ENCODE assay signal across 10 mouse cellular contexts in the genomic region with DNA sequence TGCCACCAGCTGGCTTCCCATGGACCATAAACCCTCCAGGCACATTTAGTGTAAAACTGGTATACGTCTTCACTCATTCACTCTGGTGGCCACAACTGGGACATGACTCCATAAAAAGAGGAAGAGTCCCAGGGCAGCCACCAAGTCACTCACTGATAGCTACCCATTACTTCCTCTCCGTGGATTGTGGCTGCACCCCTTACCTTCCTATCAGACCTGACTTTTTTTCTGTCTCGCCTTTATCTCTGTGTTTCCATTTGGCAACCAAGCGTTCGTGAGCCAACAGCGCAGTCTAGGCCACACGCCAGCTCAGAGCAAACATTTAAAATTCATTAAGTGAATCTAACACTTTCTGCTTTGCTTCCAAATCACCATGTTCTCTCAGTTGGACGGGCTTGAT. TPM values are rescaled to one million over a fixed set of nuclear protein-coding genes. Genes with fewer than 3 reads are reported as not detected.
DNase-seq lines count a peak whose midpoint lies in the region; ATAC-seq and TF ChIP-seq lines count a peak whose summit lies in the region.
"Had no signal": no experiment of that assay in that cellular context is flagged by ENCODE, and none has a peak within 500 bp of the region (broad histone marks: within the 10 kb centered on the region; RNA-seq: fewer than 3 reads in every experiment).

No protein-coding gene starts in this region.

- no peaks in the 10 kb centered on the region for H3K4me1 ChIP-seq in heart, embryonic 12.5 days (replicated peaks)
- H3K4me1 ChIP-seq in heart, embryonic 10.5 days: no peaks in the 10 kb centered on the region; the same call in 1 of the 2 replicates
- peaks cover 12% of the 10 kb centered on the region for H3K4me1 ChIP-seq in liver, adult 2 months (ENCODE audit: control insufficient read depth, insufficient read depth, low read length)
- H3K4me1 ChIP-seq: forebrain, embryonic 12.5 days had no signal

- no peaks in the 10 kb centered on the region for H3K27me3 ChIP-seq in heart, embryonic 12.5 days (replicated peaks)
- H3K27me3 ChIP-seq in heart, embryonic 10.5 days (ENCODE audit: insufficient read depth, poor library complexity, severe bottlenecking): no peaks in the 10 kb centered on the region
- H3K27me3 ChIP-seq in liver, adult 2 months (ENCODE audit: control insufficient read depth, insufficient read depth, low read length): no peaks in the 10 kb centered on the region
- H3K27me3 ChIP-seq: forebrain, embryonic 12.5 days had no signal

- H3K9me3 ChIP-seq in heart, embryonic 12.5 days (replicated peaks): no peaks in the 10 kb centered on the region
- no peaks in the 10 kb centered on the region for H3K9me3 ChIP-seq in heart, embryonic 10.5 days
- H3K9me3 ChIP-seq: forebrain, embryonic 12.5 days had no signal

- no peak for DNase-seq in heart, embryonic 10.5 days (ENCODE audit: low spot score)
- peak; percentile 54 for DNase-seq in c-Kit-positive CD71-negative TER-119-negative erythroid progenitor cells, embryonic 14.5 days (ENCODE audit: low read depth)
- peak; percentile 84 for DNase-seq in liver, adult 2 months (ENCODE audit: extremely low read depth, low read depth, low spot score)
- no peak for DNase-seq in ovary, postnatal 14 days (ENCODE audit: low spot score)
- DNase-seq in gastrocnemius, postnatal 14 days: no peak
- DNase-seq in urinary bladder, postnatal 4 days (ENCODE audit: low spot score in 2 of 2): no peak

- H3K79me2 ChIP-seq in liver, adult 2 months (ENCODE audit: control insufficient read depth, insufficient read depth, low read length): no peaks in the 10 kb centered on the region

- H3K4me3 ChIP-seq in heart, embryonic 12.5 days: no peak overlapping the region
- no peak overlapping the region for H3K4me3 ChIP-seq in heart, embryonic 10.5 days
- H3K4me3 ChIP-seq in liver, adult 2 months (ENCODE audit: insufficient read depth, low read depth, low read length): no peak overlapping the region
- H3K4me3 ChIP-seq: forebrain, embryonic 12.5 days had no signal

- H3K4me2 ChIP-seq in heart, embryonic 12.5 days: no peak overlapping the region
- H3K4me2 ChIP-seq: forebrain, embryonic 12.5 days had no signal

- H3K27ac ChIP-seq in heart, embryonic 12.5 days (ENCODE audit: poor library complexity, severe bottlenecking): no peak overlapping the region
- no peak overlapping the region for H3K27ac ChIP-seq in heart, embryonic 10.5 days
- H3K27ac ChIP-seq in liver, adult 2 months (replicated peaks; ENCODE audit: insufficient read depth, low read depth, low read length): peak overlapping the region; percentile 58
- H3K27ac ChIP-seq: forebrain, embryonic 12.5 days; macrophage had no signal

- TF ChIP-seq POLR2A in liver, adult 2 months (IDR thresholded peaks at IDR 0.05; ENCODE audit: extremely low read depth, insufficient read depth, low read length): no peak

- ATAC-seq in heart, embryonic 12.5 days (ENCODE audit: insufficient number of reproducible peaks, low FRiP score): peak; percentile 42; the same call in 1 of the 2 replicates
- ATAC-seq in monocyte, adult 5-6 weeks (replicated peaks; ENCODE audit: insufficient number of reproducible peaks, low FRiP score, low TSS enrichment, poor library complexity, severe bottlenecking): peak; percentile 90

- TF ChIP-seq CTCF in liver, adult 2 months (IDR thresholded peaks at IDR 0.05; ENCODE audit: low read depth, low read length): no peak

- intact Hi-C loops in gastrocnemius, postnatal 14 days (cut with DNase I; ENCODE audit: low total_unique reads): no loop called here

- whole genome bisulfite sequencing in heart, embryonic 12.5 days: 53% methylated on average over 8 of the region's 8 CpGs
- 65% methylated on average over 8 of the region's 8 CpGs for WGBS in heart, embryonic 10.5 days
- WGBS in liver, adult 2 months: 14% methylated on average over 8 of the region's 8 CpGs

- H3K9ac ChIP-seq in heart, embryonic 12.5 days: no peak overlapping the region
- H3K9ac ChIP-seq in liver, adult 2 months (ENCODE audit: low read depth, low read length): no peak overlapping the region
- H3K9ac ChIP-seq: forebrain, embryonic 12.5 days had no signal

- no peaks in the 10 kb centered on the region for H3K36me3 ChIP-seq in heart, embryonic 12.5 days
- H3K36me3 ChIP-seq in heart, embryonic 10.5 days: no peaks in the 10 kb centered on the region
- no peaks in the 10 kb centered on the region for H3K36me3 ChIP-seq in liver, adult 2 months (ENCODE audit: control insufficient read depth, insufficient read depth, low read length)
- H3K36me3 ChIP-seq: forebrain, embryonic 12.5 days had no signal

RNA-seq across cellular contexts. Expression of a gene that starts 53.9 kb away (rescaled TPM):
- 28.7 and 30.2 TPM in 2 replicates for polyA plus RNA-seq in heart, embryonic 12.5 days (2016; fragmentation: Nextera tagmentation; extraction: Ambion mirVana)
- polyA plus RNA-seq in heart, embryonic 10.5 days (2016; fragmentation: Nextera tagmentation; extraction: Ambion mirVana): 15.9 and 16.3 TPM in 2 replicates
- total RNA-seq in liver, adult 2 months (2014; rRNA removed): 32.9 and 36.6 TPM in 2 replicates
- 15.5 and 16.3 TPM in 2 replicates for polyA plus RNA-seq in liver, adult 2 months (2012; rRNA removed)
- total RNA-seq in monocyte, adult 5-6 weeks (2017): 11.0 to 21.2 TPM (median 12.1 TPM) in 3 replicates
- 10 to 100 TPM; 26.6 to 30.3 TPM for total RNA-seq in gastrocnemius, postnatal 14 days (2021)

Comparison
In these comparisons a context has a peak if more than half of its experiments do, and no peak if none do; other contexts are left out.
1. DNase-seq: peak in c-Kit-positive CD71-negative TER-119-negative erythroid progenitor cells, embryonic 14.5 days (single experiment) and liver, adult 2 months (single experiment); none in heart, embryonic 10.5 days (single experiment), ovary, postnatal 14 days (single experiment), gastrocnemius, postnatal 14 days (single experiment) and urinary bladder, postnatal 4 days (0 of 2).